Mouse (Mus musculus) small intestine, adult 2 months (tissue): ENCODE data around the gene Tenm3.

ENCODE experiments used
- CTCF ChIP-seq: fragments of 200-500 bp; IDR thresholded peaks from 2 replicates; pipeline ENCODE4 v1.5.1; 2012; ENCODE audit warnings: low read depth, mild to moderate bottlenecking, control low read depth, inconsistent platforms, low read length, moderate library complexity, mixed read lengths; ENCODE audit not compliant: insufficient replicate concordance, insufficient read length; ENCODE audit errors: extremely low read depth
- POLR2A ChIP-seq: fragments of 200-500 bp; IDR thresholded peaks from 2 replicates; pipeline ENCODE4 v1.6.1; 2012; ENCODE audit warnings: low read depth, mild to moderate bottlenecking, control low read depth, inconsistent platforms, low read length, moderate library complexity

GRCm38 (mm10) chr8:48591818-48592217 lies 251.9 kb downstream of the Tenm3 start:
- TF ChIP-seq CTCF (no peak), POLR2A (no peak)
